Mouse (Mus musculus) myocyte (in vitro differentiated cells): ENCODE measurements around the gene Dusp18.

ENCODE experiments used
- CEBPB ChIP-seq: IDR thresholded peaks from 2 replicates; pipeline ENCODE4 v1.6.1; 2011; ENCODE audit warnings: mild to moderate bottlenecking, moderate library complexity; ENCODE audit not compliant: poor library complexity, insufficient read depth, severe bottlenecking
- E2F4 ChIP-seq: IDR thresholded peaks from one replicate; pipeline ENCODE4 v1.6.1; 2011; ENCODE audit warnings: mild to moderate bottlenecking, control low read depth, moderate library complexity; ENCODE audit not compliant: insufficient read depth
- MAX ChIP-seq: IDR thresholded peaks from one replicate; pipeline ENCODE4 v1.6.1; 2011; ENCODE audit warnings: low read depth, mild to moderate bottlenecking, control low read depth
- MYOD1 ChIP-seq, 3 experiments: IDR thresholded peaks; one replicate each; pipeline ENCODE4 v1.6.1; 2011; ENCODE audit warnings: control low read depth in 2 of 3, low read depth in 2 of 3, mild to moderate bottlenecking in 2 of 3, moderate library complexity in 1 of 3; ENCODE audit not compliant: insufficient read length in 2 of 3, control insufficient read depth in 1 of 3
- MYOG ChIP-seq, 3 experiments: IDR thresholded peaks; one replicate each; pipeline ENCODE4 v1.6.1; 2011; ENCODE audit warnings: control low read depth in 2 of 3, low read depth in 2 of 3, mild to moderate bottlenecking in 2 of 3; ENCODE audit not compliant: insufficient read length in 2 of 3, control insufficient read depth in 1 of 3, insufficient read depth in 1 of 3
- POLR2A ChIP-seq: IDR thresholded peaks from one replicate; pipeline ENCODE4 v1.6.1; 2011; ENCODE audit warnings: low read depth, mild to moderate bottlenecking, control low read depth, moderate library complexity; ENCODE audit not compliant: insufficient read length
- POLR2AphosphoS2 ChIP-seq: IDR thresholded peaks from one replicate; pipeline ENCODE4 v1.6.1; 2011; ENCODE audit warnings: low read depth, control low read depth; ENCODE audit not compliant: insufficient read length
- REST ChIP-seq: IDR thresholded peaks from one replicate; pipeline ENCODE4 v1.6.1; 2011; ENCODE audit warnings: mild to moderate bottlenecking, control low read depth, moderate library complexity; ENCODE audit not compliant: insufficient read depth, insufficient read length
- SRF ChIP-seq: IDR thresholded peaks from one replicate; pipeline ENCODE4 v1.6.1; 2011; ENCODE audit warnings: low read depth; ENCODE audit not compliant: control insufficient read depth, insufficient read length
- TCF3 ChIP-seq: IDR thresholded peaks from one replicate; pipeline ENCODE4 v1.6.1; 2011; ENCODE audit warnings: low read depth, control low read depth; ENCODE audit not compliant: insufficient read length
- USF1 ChIP-seq: IDR thresholded peaks from one replicate; pipeline ENCODE4 v1.6.1; 2011; ENCODE audit warnings: low read depth, mild to moderate bottlenecking, control low read depth, moderate library complexity

- no peak for TF ChIP-seq POLR2A
- TF ChIP-seq E2F4: no peak
- peak in 1 of 3 experiments; percentile 33 for TF ChIP-seq MYOD1 (IDR thresholded peaks at IDR 0.05; ENCODE audit: control insufficient read depth in 1 of 3, insufficient read length in 2 of 3, low read depth in 2 of 3)
- TF ChIP-seq REST: no peak
- peak in 2 of 3 experiments; percentile 0 to 3 for TF ChIP-seq MYOG (IDR thresholded peaks at IDR 0.05; ENCODE audit: control insufficient read depth in 1 of 3, insufficient read depth in 1 of 3, insufficient read length in 2 of 3, low read depth in 2 of 3)
- TF ChIP-seq USF1: no peak
- peak; percentile 75 for TF ChIP-seq POLR2AphosphoS2
- no peak for TF ChIP-seq CEBPB
- TF ChIP-seq MAX: no peak
- no peak for TF ChIP-seq SRF
- TF ChIP-seq TCF3: no peak
These were observed 17.2 kb downstream of the Dusp18 start for GRCm38 (mm10) chr11:3912100-3912874.
